Mouse (Mus musculus) heart, postnatal 0 days (tissue): ENCODE measurements at regions not wholly inside any gene's neighbourhood (a gene's known extent, or its start where the extent isn't known, plus 50 kb on each side); places are given as distances from the start of the nearest gene placed in this dataset.

Source experiments
- ATAC-seq: fragments of 200-750 bp; cut with Nextera tagmentation; 2 replicates; pipeline ENCODE4 v1.8.0; 2017; ENCODE audit warnings: low read depth, moderate number of reproducible peaks, moderate library complexity; ENCODE audit not compliant: insufficient read depth
- DNase-seq: peaks from one replicate; pipeline ENCODE4 v3.0.0-alpha.2; 2016; ENCODE audit warnings: low spot score
- H3K27ac ChIP-seq: fragments of 300-500 bp; sonication (generic); 2 replicates; pipeline ENCODE4 v1.5.1; 2014; ENCODE audit warnings: low read depth, mild to moderate bottlenecking
- H3K27me3 ChIP-seq: fragments of 300-500 bp; sonication (generic); 2 replicates; pipeline ENCODE4 v1.6.1; 2014; ENCODE audit warnings: low read length, mixed read lengths; ENCODE audit not compliant: control insufficient read depth, insufficient read depth
- H3K36me3 ChIP-seq: fragments of 300-500 bp; sonication (generic); replicated peaks from 2 replicates; pipeline ENCODE4 v1.6.1; 2014; ENCODE audit warnings: low read length, mixed read lengths; ENCODE audit not compliant: control insufficient read depth, insufficient read depth
- H3K4me1 ChIP-seq: fragments of 300-500 bp; sonication (generic); 2 replicates; pipeline ENCODE4 v1.6.1; 2014; ENCODE audit warnings: antibody characterized with exemption; ENCODE audit not compliant: control insufficient read depth, insufficient read depth
- H3K4me2 ChIP-seq: fragments of 300-500 bp; sonication (generic); 2 replicates; pipeline ENCODE4 v1.6.1; 2014; ENCODE audit warnings: low read depth, mild to moderate bottlenecking, low read length, moderate library complexity
- H3K4me3 ChIP-seq: fragments of 300-500 bp; sonication (generic); 2 replicates; pipeline ENCODE4 v1.5.1; 2014; ENCODE audit warnings: low read depth, low read length
- H3K9ac ChIP-seq: fragments of 300-500 bp; sonication (generic); replicated peaks from 2 replicates; pipeline ENCODE4 v1.6.1; 2014; ENCODE audit warnings: low read depth, low read length, mixed read lengths
- H3K9me3 ChIP-seq: fragments of 300-500 bp; sonication (generic); replicated peaks from 2 replicates; pipeline ENCODE4 v1.6.1; 2016; ENCODE audit warnings: low read length; ENCODE audit not compliant: control insufficient read depth
- CTCF ChIP-seq: IDR thresholded peaks from 2 replicates; pipeline ENCODE4 v1.5.1; 2016; ENCODE audit warnings: antibody characterized with exemption, control low read depth, low read depth
- EP300 ChIP-seq: IDR thresholded peaks from 2 replicates; pipeline ENCODE4 v1.6.1; 2016; ENCODE audit warnings: antibody characterized with exemption, low read depth
- WGBS: fragments of 180-500 bp; shearing (Covaris S2); extraction: QIAGEN DNeasy Blood & Tissue Kit; methylation state at CpG from one replicate; pipeline ENCODE4 v1.1.7; 2014; 5-methylcytosine and 5-hydroxymethylcytosine counted together

- ATAC-seq (no peak), DNase-seq (no peak)
- WGBS = 53% methylated on average over 18 of the region's 18 CpGs
- H3K4me2 ChIP-seq = no peak overlapping the region
- no peak overlapping the region for H3K9ac ChIP-seq
- H3K27me3 ChIP-seq = no peaks in the 10 kb centered on the region
- H3K4me1 ChIP-seq = no peaks in the 10 kb centered on the region
- H3K4me3 ChIP-seq = no peak overlapping the region
- TF ChIP-seq EP300 (no peak), CTCF (no peak)
- H3K27ac ChIP-seq = no peak overlapping the region
- H3K36me3 ChIP-seq = no peaks in the 10 kb centered on the region
- H3K9me3 ChIP-seq = no peaks in the 10 kb centered on the region
Measured at GRCm38 (mm10) chr3:102611398-102612366, 122.6 kb upstream of the Tspan2 start.

GRCm38 (mm10) chr3:102619666-102620377 is 114.5 kb upstream of the Tspan2 start:
- WGBS = 76% methylated on average over 8 of the region's 8 CpGs
- no peak overlapping the region for H3K27ac ChIP-seq
- H3K4me2 ChIP-seq = no peak overlapping the region
- H3K4me3 ChIP-seq = no peak overlapping the region
- H3K36me3 ChIP-seq = no peaks in the 10 kb centered on the region
- no peak overlapping the region for H3K9ac ChIP-seq
- no peaks in the 10 kb centered on the region for H3K9me3 ChIP-seq
- DNase-seq (no peak), ATAC-seq (no peak)
- no peaks in the 10 kb centered on the region for H3K27me3 ChIP-seq
- no peaks in the 10 kb centered on the region for H3K4me1 ChIP-seq
- TF ChIP-seq CTCF = no peak
- TF ChIP-seq EP300 = no peak

GRCm38 (mm10) chr3:102636076-102636475 is 98.3 kb upstream of the Tspan2 start:
- no peak overlapping the region for H3K4me3 ChIP-seq
- no peak for ATAC-seq
- no peak for TF ChIP-seq EP300
- TF ChIP-seq CTCF = no peak
- no peaks in the 10 kb centered on the region for H3K27me3 ChIP-seq
- no peaks in the 10 kb centered on the region for H3K36me3 ChIP-seq
- H3K4me2 ChIP-seq = no peak overlapping the region
- H3K9me3 ChIP-seq = no peaks in the 10 kb centered on the region
- 62% methylated on average over 4 of the region's 4 CpGs for WGBS
- DNase-seq = no peak
- no peak overlapping the region for H3K27ac ChIP-seq
- no peaks in the 10 kb centered on the region for H3K4me1 ChIP-seq
- no peak overlapping the region for H3K9ac ChIP-seq

- Histone ChIP-seq H3K9ac (no peak overlapping the region), H3K4me3 (no peak overlapping the region), H3K4me1 (no peaks in the 10 kb centered on the region), H3K27ac (no peak overlapping the region), H3K9me3 (no peaks in the 10 kb centered on the region), H3K36me3 (no peaks in the 10 kb centered on the region), H3K27me3 (no peaks in the 10 kb centered on the region), H3K4me2 (no peak overlapping the region)
- ATAC-seq (no peak), DNase-seq (no peak)
- 62% methylated on average over 4 of the region's 4 CpGs for WGBS
- TF ChIP-seq EP300 (no peak), CTCF (no peak)
Measured at GRCm38 (mm10) chr3:102636674-102637073, 97.7 kb upstream of the Tspan2 start.

GRCm38 (mm10) chr3:102644276-102644940 is 89.9 kb upstream of the Tspan2 start:
- WGBS = 74% methylated on average over 11 of the region's 11 CpGs
- no peak overlapping the region for H3K4me2 ChIP-seq
- DNase-seq (no peak), ATAC-seq (no peak)
- no peak overlapping the region for H3K9ac ChIP-seq
- H3K27me3 ChIP-seq = no peaks in the 10 kb centered on the region
- no peaks in the 10 kb centered on the region for H3K4me1 ChIP-seq
- H3K9me3 ChIP-seq = no peaks in the 10 kb centered on the region
- no peak overlapping the region for H3K4me3 ChIP-seq
- TF ChIP-seq EP300 (no peak), CTCF (no peak)
- no peaks in the 10 kb centered on the region for H3K36me3 ChIP-seq
- no peak overlapping the region for H3K27ac ChIP-seq
